Mouse (Mus musculus): ENCODE results near the gene Cdca3.

The Cdca3 gene

GRCm38 (mm10) chr6:124834512-124835081, 5.2 kb downstream of the Cdca3 start:
- no peak for DNase-seq (ENCODE audit: low spot score in 2 of 2)

- DNase-seq (ENCODE audit: low spot score in 2 of 2): no peak
These were observed 6.2 kb downstream of the Cdca3 start for GRCm38 (mm10) chr6:124835531-124835930.

GRCm38 (mm10) chr6:124836411-124836810, 7.1 kb downstream of the Cdca3 start:
- DNase-seq (ENCODE audit: low spot score in 2 of 2): no peak

- DNase-seq (ENCODE audit: low spot score in 2 of 2): peak in 1 of 2 experiments; percentile 50
These were observed 10.5 kb downstream of the Cdca3 start for GRCm38 (mm10) chr6:124839805-124840204.

- no peak for DNase-seq (ENCODE audit: low spot score in 2 of 2)
These were observed 11.2 kb downstream of the Cdca3 start, which contains the start of gene Gnb3 for GRCm38 (mm10) chr6:124840241-124841167. TSS of gene Gnb3 (minus strand) at chr6:124840275.

GRCm38 (mm10) chr6:124847305-124847704, 18.0 kb downstream of the Cdca3 start:
- DNase-seq (ENCODE audit: low spot score in 2 of 2): peak; percentile 79 to 90

- no peak for DNase-seq (ENCODE audit: low spot score in 2 of 2)
These were observed 21.2 kb downstream of the Cdca3 start for GRCm38 (mm10) chr6:124850535-124850934.

DNA sequence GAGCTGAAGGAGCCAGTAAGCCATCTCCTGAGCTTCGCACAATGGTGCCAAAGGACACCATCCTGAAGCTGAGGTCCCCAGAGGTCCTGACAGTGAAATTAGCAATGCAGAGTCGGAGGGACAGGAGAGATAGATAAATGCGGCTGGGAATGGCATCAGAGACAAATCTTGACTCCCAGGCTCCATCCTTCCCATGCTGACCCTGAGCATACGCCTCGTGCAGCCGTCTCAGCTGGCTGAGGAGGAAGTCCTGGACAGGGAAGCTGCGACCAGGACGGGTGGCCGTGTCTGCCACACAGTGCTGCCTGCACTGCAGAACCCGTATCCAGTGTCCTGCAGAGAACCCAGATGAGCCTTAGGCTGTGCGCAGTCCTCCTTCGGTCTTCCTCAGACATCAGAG, 25.3 kb downstream of the Cdca3 start:
- no peak for DNase-seq (ENCODE audit: low spot score in 2 of 2)

DNA sequence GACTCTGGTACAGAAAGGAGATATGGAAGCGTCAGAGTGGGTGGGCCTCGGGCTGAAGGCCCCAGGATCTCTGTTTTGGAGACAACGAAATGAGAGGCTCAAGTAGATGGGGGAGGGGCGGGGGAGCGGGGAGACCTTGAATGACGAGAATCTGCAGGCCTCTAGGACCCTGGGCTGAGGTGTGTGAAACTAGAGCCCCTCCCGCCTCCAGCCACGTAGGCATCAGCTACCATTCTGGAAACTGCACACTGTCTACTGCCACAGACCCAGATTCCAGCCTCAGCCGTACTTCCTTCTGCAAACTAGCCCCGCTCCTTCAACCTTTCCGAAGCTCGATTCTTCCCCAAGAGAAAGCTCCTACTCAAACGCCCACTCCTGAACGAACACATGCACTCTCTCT, 27.0 kb downstream of the Cdca3 start:
- DNase-seq (ENCODE audit: low spot score in 2 of 2): no peak

DNA sequence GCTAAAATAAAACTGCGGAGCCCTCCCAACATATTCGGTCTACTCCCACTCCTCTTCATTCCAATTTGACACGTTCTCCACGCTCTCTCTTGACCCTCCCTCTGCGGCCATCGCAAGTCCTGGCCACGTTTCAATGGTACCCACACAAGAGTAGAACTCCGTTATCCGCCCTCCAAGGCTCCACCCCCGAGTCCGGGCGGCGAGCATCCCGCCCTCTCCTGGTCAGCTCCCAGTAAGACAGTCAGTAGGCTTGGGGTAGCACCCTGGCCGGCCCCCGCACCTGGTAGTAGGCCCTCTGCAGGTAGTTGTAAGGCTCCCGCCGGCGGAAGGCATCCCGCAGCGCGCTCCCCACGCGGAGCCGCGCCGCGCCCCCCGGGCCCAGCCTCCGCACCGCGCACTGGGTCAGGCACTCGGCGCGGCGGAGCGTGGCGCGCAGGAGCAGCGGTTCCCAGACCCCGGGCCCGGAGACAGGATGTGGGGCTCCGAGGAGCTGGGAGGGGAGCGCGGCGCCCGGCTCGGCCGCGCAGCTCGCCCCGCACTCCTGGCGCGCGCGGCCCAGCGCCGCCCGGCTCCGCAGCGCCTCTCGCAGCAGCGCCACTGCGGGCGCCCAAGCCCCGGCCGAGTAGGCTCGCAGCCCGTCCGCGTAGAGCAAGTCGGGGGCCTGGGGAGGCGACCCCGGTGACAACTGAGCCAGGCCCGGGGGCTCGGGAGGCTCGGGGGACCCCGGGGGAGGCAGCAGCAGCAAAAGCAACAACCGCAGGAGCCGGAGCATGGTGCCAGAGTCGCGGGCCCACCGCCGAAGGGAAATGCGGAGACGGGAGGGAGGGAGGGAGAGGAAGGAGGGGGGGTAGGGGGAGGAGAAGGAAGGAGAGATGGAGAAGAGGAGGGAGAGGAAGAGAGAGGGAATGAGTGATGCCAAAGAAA, 27.8 kb downstream of the Cdca3 start, which contains the start of gene P3h3:
P3h3 (minus strand) TSS at position 837 of the 924 bp plus-strand sequence.
- peak; percentile 82 to 84 for DNase-seq (ENCODE audit: low spot score in 2 of 2)

- DNase-seq (ENCODE audit: low spot score in 2 of 2): no peak
These were observed 28.6 kb downstream of the Cdca3 start for GRCm38 (mm10) chr6:124857840-124858530.

DNA sequence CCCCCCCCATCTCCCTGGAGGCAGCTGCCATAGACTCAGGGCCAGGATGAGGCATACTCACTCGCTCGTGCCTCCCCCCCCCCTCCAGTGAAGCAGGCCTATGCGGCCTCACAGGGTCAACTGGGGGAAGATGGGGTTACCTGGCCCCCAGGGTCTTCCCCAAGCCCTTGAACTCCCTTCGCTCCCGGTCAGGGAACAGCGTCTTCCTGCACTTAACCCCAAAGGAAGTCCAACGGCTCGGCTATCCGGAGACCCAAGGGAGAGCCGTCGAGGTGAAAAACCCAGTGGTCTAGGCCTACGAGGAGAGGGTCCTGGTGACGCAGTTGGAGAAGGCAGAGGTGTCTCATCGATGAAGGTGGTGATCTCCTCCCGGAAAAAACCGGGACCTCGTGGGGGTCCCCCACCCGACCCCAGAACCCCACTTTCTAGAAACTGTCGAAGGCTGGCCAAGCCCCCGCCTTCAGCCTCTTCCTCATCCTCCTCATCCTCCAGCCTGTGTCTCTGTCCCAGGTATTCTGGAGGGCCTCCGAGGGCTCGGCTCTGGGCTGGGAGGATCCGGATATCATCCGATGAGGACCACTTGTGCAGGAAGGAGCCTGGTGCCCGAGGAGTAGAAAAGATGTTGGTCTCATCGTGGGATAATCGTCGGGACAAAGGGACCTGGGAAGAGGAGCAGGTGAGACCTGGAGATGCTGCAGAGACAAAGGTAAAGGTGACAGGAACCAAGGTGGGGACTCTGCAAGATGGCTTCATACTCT, 29.4 kb downstream of the Cdca3 start:
- DNase-seq (ENCODE audit: low spot score in 2 of 2): no peak

DNA sequence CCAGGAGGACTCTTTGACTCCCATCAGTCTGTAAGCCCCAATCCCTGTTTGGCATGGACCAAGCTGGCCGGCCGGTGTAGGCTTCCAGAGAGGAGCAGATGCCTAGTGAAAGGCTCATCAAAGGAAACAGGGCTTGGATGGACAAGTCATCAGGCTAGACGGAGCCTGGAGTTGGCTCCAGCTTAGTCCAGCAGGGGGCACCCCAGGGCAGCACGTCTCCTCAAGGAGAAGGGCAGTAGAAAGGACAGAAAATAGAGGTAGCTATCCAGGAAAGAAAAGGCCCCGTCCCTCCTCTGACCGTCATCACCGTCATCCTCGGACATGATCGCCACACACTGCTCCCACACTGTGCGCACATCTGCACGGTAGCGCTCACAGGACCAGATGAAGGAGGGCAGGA, 30.4 kb downstream of the Cdca3 start:
- DNase-seq (ENCODE audit: low spot score in 2 of 2): peak; percentile 56 to 79

DNA sequence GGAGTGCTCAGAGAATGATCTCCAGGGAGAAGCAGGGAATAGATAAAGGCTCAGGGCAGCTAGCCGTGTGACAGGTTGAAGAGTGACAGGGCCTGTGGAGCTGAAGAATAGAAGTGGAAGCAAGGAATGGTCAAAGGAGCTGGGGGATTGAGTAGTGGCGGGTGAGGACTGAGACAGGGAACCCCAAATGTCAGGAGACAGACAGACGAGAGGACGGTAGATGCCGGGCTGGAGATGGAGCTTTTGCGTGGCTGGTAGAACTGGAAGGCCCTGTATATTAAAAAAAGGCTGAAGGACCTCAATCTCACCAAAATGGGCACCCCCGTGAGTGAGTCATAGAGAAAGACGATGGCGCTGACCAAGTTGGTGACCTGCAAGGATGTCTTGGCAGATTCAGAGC, 31.2 kb downstream of the Cdca3 start:
- DNase-seq (ENCODE audit: low spot score in 2 of 2): no peak

DNA sequence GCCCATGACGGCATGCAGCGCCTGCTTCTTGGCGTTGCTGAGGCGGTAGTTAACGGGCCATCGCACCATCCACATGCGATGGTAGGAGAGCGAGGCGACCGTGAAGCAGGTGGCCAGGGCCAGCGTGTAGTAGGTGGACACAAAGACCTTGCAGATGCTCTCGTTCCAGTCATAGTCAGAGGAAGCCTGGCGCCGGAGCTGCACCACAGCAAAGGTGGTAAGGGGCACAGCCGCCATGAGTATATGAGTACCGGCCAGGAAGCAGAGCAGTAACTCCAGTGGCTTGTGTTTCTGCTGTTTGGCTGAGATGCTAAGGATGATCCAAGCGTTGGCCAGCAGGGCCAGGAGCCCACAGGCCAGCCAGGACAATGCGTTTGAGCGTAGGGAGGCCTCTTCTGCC, 31.9 kb downstream of the Cdca3 start:
- DNase-seq (ENCODE audit: low spot score in 2 of 2): no peak

DNA sequence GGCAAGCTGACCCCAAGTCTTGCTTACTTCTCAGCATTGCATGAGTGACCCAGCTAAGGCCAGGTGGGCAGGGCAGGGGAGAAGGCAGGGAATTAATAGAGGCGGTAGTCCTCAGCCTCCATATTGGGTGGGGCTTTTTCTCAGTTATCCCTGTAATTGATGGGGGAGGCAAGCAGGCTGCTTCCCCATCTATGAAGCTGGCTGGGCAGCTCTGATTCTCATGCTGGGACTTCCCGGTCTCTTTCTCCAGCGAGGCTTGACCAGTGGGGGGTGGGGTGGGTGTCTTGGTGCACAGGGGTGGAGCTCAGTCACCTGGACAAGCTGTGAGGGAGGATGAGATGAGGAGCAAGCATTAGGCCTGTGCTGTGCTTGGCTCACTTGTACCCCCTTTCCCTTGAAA, 32.5 kb downstream of the Cdca3 start:
- no peak for DNase-seq (ENCODE audit: low spot score in 2 of 2)

DNA sequence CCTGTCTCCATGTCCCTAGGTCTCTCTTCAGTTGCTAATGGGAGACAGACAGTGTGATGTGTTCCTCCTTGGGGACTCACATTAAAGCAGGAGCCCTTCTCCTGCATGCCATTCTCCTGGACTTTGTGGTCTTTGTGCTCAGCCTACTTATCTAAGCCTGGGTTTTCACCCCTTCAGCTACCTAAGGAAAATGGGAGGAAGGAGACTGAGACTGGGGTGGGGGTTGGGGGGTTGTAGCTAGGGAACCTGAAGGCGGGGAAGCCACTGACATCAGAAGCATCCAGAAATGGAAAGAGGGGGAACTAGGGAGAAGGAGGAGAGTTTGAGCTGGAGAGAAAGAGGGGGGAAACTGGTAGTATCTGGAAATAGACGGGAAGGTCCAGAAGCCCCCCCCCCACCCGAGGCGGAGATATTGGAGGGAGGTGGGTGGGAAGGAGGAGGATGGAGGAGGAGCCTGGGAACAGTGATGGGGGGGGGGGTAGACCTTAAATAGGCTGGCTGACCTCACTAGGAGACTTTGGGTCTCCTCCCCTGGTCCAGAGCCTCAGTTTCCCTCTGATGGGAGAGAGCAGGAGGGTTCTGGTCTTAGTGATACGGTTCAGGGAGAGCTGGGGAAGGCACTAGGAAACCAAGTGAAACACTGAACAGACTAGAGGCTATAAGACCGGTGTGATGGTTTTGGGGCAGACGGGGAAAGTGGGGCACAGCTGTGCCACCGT, 33.2 kb downstream of the Cdca3 start:
- DNase-seq (ENCODE audit: low spot score in 2 of 2): no peak

DNA sequence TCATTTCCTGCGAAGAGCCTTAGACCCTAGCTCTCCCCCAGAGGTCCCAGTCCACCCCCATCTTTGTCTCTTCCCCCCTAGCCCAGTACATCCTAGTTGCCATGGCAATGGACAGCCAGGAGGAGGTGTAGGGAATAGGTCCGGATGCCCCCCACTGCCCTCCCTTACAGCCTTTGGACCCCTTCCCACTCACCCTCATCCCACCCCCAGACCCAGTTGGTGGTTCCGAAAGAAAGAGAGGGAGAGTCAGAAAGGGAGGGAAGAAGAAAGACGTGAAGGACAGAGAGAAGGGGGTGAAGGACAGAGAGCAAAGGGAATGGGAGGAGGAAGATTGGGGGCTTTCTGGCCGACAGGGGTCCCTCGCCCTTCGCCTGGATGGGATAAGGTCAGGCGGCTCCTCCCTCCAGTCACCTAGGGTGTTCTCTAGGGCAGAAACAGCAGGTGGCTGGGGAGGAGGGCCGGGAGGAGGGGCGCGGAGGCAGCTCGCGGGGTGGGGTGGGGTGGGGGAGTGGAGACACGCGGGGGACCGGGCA, 33.8 kb downstream of the Cdca3 start:
- no peak for DNase-seq (ENCODE audit: low spot score in 2 of 2)

DNA sequence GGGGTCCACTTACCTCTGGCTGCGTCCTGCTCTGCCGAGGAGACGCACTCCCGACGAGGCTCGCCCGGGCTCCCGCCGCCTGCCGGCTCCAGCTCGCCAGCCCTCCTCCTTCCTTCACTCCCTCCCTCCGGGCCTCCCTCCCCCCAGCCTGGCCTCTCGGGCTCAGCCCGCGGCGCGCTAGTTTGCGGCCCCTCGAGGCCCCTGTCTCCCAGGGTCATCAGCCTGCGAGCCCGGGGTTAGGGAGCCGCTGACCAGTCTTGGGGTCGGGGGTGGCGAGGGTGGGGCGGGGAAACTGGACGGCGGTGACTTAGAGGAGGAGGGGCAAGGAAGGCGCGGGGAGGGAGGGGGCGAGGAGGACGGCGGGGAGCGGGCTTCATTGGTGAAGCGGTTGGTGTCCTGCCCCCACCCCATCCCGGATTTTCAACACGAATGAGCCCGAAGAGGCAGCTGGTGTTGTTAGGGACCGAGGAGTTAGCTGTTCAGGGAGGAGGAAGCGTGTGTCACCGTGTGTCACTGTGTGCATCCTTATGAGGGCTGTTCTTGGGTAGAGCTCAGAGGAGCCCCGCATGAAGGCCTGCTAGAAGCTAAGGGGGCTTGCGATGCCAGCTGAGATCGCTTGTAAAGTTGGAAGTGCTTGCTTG, 34.4 kb downstream of the Cdca3 start, which contains the start of gene Gpr162:
Gpr162 (minus strand) TSS at position 326 of the 641 bp plus-strand sequence.
- DNase-seq (ENCODE audit: low spot score in 2 of 2): no peak
